Mouse (Mus musculus): ENCODE results near the gene Opa3. TPM values are rescaled to one million over a fixed set of nuclear protein-coding genes. Genes with fewer than 3 reads are reported as not detected.

Opa3 gene
- polyA plus RNA-seq, 1 experiment: 27.5 TPM

GRCm38 (mm10) chr7:19217492-19217891 is 10.6 kb upstream of the Opa3 start:
- Histone ChIP-seq H3K27me3 (ENCODE audit: control insufficient read depth, insufficient read depth, insufficient read length) (peaks cover 17% of the 10 kb centered on the region), H3K36me3 (ENCODE audit: control insufficient read depth, insufficient read depth) (no peaks in the 10 kb centered on the region), H3ac (ENCODE audit: control insufficient read depth, insufficient read length, low read depth) (no peak overlapping the region), H3K4me3 (ENCODE audit: insufficient read depth, poor library complexity, severe bottlenecking) (no peak overlapping the region), H3K79me3 (ENCODE audit: low read depth) (no peaks in the 10 kb centered on the region), H3K79me2 (ENCODE audit: control insufficient read depth, insufficient read depth) (no peaks in the 10 kb centered on the region)
- TF ChIP-seq CEBPB (IDR thresholded peaks at IDR 0.05; ENCODE audit: low read depth): no peak
- TF ChIP-seq MAX (IDR thresholded peaks at IDR 0.05): no peak
- no peak for TF ChIP-seq MYOG (IDR thresholded peaks at IDR 0.05; ENCODE audit: control insufficient read depth, extremely low read depth, insufficient read length)
- TF ChIP-seq MYOD1 (IDR thresholded peaks at IDR 0.05; ENCODE audit: control insufficient read depth, insufficient read length, low read depth): no peak
- TF ChIP-seq USF1 (IDR thresholded peaks at IDR 0.05; ENCODE audit: low read depth): no peak
- TF ChIP-seq CTCF (IDR thresholded peaks at IDR 0.05; ENCODE audit: control insufficient read depth, insufficient read depth, insufficient read length): no peak
- TF ChIP-seq FOSL1 (IDR thresholded peaks at IDR 0.05; ENCODE audit: insufficient read depth, low read length, poor library complexity, severe bottlenecking): no peak

GRCm38 (mm10) chr7:19217944-19218343 is 10.2 kb upstream of the Opa3 start:
- TF ChIP-seq MYOD1 (IDR thresholded peaks at IDR 0.05; ENCODE audit: control insufficient read depth, insufficient read length, low read depth) (no peak), MYOG (IDR thresholded peaks at IDR 0.05; ENCODE audit: control insufficient read depth, extremely low read depth, insufficient read length) (no peak), MAX (IDR thresholded peaks at IDR 0.05) (no peak), USF1 (IDR thresholded peaks at IDR 0.05; ENCODE audit: low read depth) (no peak), CEBPB (IDR thresholded peaks at IDR 0.05; ENCODE audit: low read depth) (no peak), CTCF (IDR thresholded peaks at IDR 0.05; ENCODE audit: control insufficient read depth, insufficient read depth, insufficient read length) (no peak), FOSL1 (IDR thresholded peaks at IDR 0.05; ENCODE audit: insufficient read depth, low read length, poor library complexity, severe bottlenecking) (no peak)
- no peaks in the 10 kb centered on the region for H3K79me3 ChIP-seq (ENCODE audit: low read depth)

GRCm38 (mm10) chr7:19220061-19220460 is 8.1 kb upstream of the Opa3 start:
- no peaks in the 10 kb centered on the region for H3K79me2 ChIP-seq (ENCODE audit: control insufficient read depth, insufficient read depth)
- no peak for TF ChIP-seq FOSL1 (IDR thresholded peaks at IDR 0.05; ENCODE audit: insufficient read depth, low read length, poor library complexity, severe bottlenecking)
- no peak for TF ChIP-seq MYOG (IDR thresholded peaks at IDR 0.05; ENCODE audit: control insufficient read depth, extremely low read depth, insufficient read length)
- no peak for TF ChIP-seq USF1 (IDR thresholded peaks at IDR 0.05; ENCODE audit: low read depth)
- no peak for TF ChIP-seq MYOD1 (IDR thresholded peaks at IDR 0.05; ENCODE audit: control insufficient read depth, insufficient read length, low read depth)
- TF ChIP-seq CTCF (IDR thresholded peaks at IDR 0.05; ENCODE audit: control insufficient read depth, insufficient read depth, insufficient read length): no peak
- no peak for TF ChIP-seq CEBPB (IDR thresholded peaks at IDR 0.05; ENCODE audit: low read depth)
- TF ChIP-seq MAX (IDR thresholded peaks at IDR 0.05): no peak
- peaks cover 6% of the 10 kb centered on the region for H3K27me3 ChIP-seq (ENCODE audit: control insufficient read depth, insufficient read depth, insufficient read length)
- H3K36me3 ChIP-seq (ENCODE audit: control insufficient read depth, insufficient read depth): no peaks in the 10 kb centered on the region
- H3ac ChIP-seq (ENCODE audit: control insufficient read depth, insufficient read length, low read depth): no peak overlapping the region
- H3K79me3 ChIP-seq (ENCODE audit: low read depth): no peaks in the 10 kb centered on the region
- H3K4me3 ChIP-seq (ENCODE audit: insufficient read depth, poor library complexity, severe bottlenecking): no peak overlapping the region

More at GRCm38 (mm10) chr7:19217944-19218343, 10.2 kb upstream of the Opa3 start:
- H3K79me2 ChIP-seq (ENCODE audit: control insufficient read depth, insufficient read depth): no peaks in the 10 kb centered on the region
- no peak overlapping the region for H3ac ChIP-seq (ENCODE audit: control insufficient read depth, insufficient read length, low read depth)
- H3K4me3 ChIP-seq (ENCODE audit: insufficient read depth, poor library complexity, severe bottlenecking): no peak overlapping the region
- H3K27me3 ChIP-seq (ENCODE audit: control insufficient read depth, insufficient read depth, insufficient read length): peaks cover 13% of the 10 kb centered on the region
- no peaks in the 10 kb centered on the region for H3K36me3 ChIP-seq (ENCODE audit: control insufficient read depth, insufficient read depth)

GRCm38 (mm10) chr7:19222189-19222588 is 5.9 kb upstream of the Opa3 start:
- peaks cover 2% of the 10 kb centered on the region for H3K79me3 ChIP-seq (ENCODE audit: low read depth)
- H3K79me2 ChIP-seq (ENCODE audit: control insufficient read depth, insufficient read depth): no peaks in the 10 kb centered on the region
- no peaks in the 10 kb centered on the region for H3K27me3 ChIP-seq (ENCODE audit: control insufficient read depth, insufficient read depth, insufficient read length)
- TF ChIP-seq MYOD1 (IDR thresholded peaks at IDR 0.05; ENCODE audit: control insufficient read depth, insufficient read length, low read depth) (no peak), CEBPB (IDR thresholded peaks at IDR 0.05; ENCODE audit: low read depth) (no peak), USF1 (IDR thresholded peaks at IDR 0.05; ENCODE audit: low read depth) (no peak), MAX (IDR thresholded peaks at IDR 0.05) (no peak), FOSL1 (IDR thresholded peaks at IDR 0.05; ENCODE audit: insufficient read depth, low read length, poor library complexity, severe bottlenecking) (no peak), CTCF (IDR thresholded peaks at IDR 0.05; ENCODE audit: control insufficient read depth, insufficient read depth, insufficient read length) (no peak), MYOG (IDR thresholded peaks at IDR 0.05; ENCODE audit: control insufficient read depth, extremely low read depth, insufficient read length) (no peak)
- H3ac ChIP-seq (ENCODE audit: control insufficient read depth, insufficient read length, low read depth): no peak overlapping the region
- H3K36me3 ChIP-seq (ENCODE audit: control insufficient read depth, insufficient read depth): no peaks in the 10 kb centered on the region
- H3K4me3 ChIP-seq (ENCODE audit: insufficient read depth, poor library complexity, severe bottlenecking): no peak overlapping the region

- no peaks in the 10 kb centered on the region for H3K79me2 ChIP-seq (ENCODE audit: control insufficient read depth, insufficient read depth)
- H3K36me3 ChIP-seq (ENCODE audit: control insufficient read depth, insufficient read depth): no peaks in the 10 kb centered on the region
- no peak overlapping the region for H3ac ChIP-seq (ENCODE audit: control insufficient read depth, insufficient read length, low read depth)
- TF ChIP-seq MYOG (IDR thresholded peaks at IDR 0.05; ENCODE audit: control insufficient read depth, extremely low read depth, insufficient read length) (no peak), CEBPB (IDR thresholded peaks at IDR 0.05; ENCODE audit: low read depth) (no peak)
- H3K79me3 ChIP-seq (ENCODE audit: low read depth): peaks cover 2% of the 10 kb centered on the region
- H3K4me3 ChIP-seq (ENCODE audit: insufficient read depth, poor library complexity, severe bottlenecking): no peak overlapping the region
- H3K27me3 ChIP-seq (ENCODE audit: control insufficient read depth, insufficient read depth, insufficient read length): no peaks in the 10 kb centered on the region
Measured at GRCm38 (mm10) chr7:19222875-19223274, 5.3 kb upstream of the Opa3 start.

- Histone ChIP-seq H3K79me2 (ENCODE audit: control insufficient read depth, insufficient read depth) (peaks cover 12% of the 10 kb centered on the region), H3K27me3 (ENCODE audit: control insufficient read depth, insufficient read depth, insufficient read length) (no peaks in the 10 kb centered on the region), H3K79me3 (ENCODE audit: low read depth) (peaks cover 10% of the 10 kb centered on the region), H3ac (ENCODE audit: control insufficient read depth, insufficient read length, low read depth) (no peak overlapping the region), H3K4me3 (ENCODE audit: insufficient read depth, poor library complexity, severe bottlenecking) (no peak overlapping the region), H3K36me3 (ENCODE audit: control insufficient read depth, insufficient read depth) (no peaks in the 10 kb centered on the region)
- TF ChIP-seq CTCF (IDR thresholded peaks at IDR 0.05; ENCODE audit: control insufficient read depth, insufficient read depth, insufficient read length) (no peak), MYOG (IDR thresholded peaks at IDR 0.05; ENCODE audit: control insufficient read depth, extremely low read depth, insufficient read length) (no peak), MYOD1 (IDR thresholded peaks at IDR 0.05; ENCODE audit: control insufficient read depth, insufficient read length, low read depth) (no peak), CEBPB (IDR thresholded peaks at IDR 0.05; ENCODE audit: low read depth) (no peak), FOSL1 (IDR thresholded peaks at IDR 0.05; ENCODE audit: insufficient read depth, low read length, poor library complexity, severe bottlenecking) (no peak), MAX (IDR thresholded peaks at IDR 0.05) (no peak), USF1 (IDR thresholded peaks at IDR 0.05; ENCODE audit: low read depth) (no peak)
Measured at GRCm38 (mm10) chr7:19224933-19225332, 3.2 kb upstream of the Opa3 start.
